Mouse (Mus musculus): Measurements from ENCODE around the gene Helb. TPM values are rescaled to one million over a fixed set of nuclear protein-coding genes. Genes with fewer than 3 reads are reported as not detected.
"Not testable (repeated sequence)": the region's sequence is repeated elsewhere in the genome, so short reads cannot be mapped to it uniquely, and the experiment has no call there.

The Helb gene
- 10 to 100 TPM; 10.6 to 12.9 TPM for total RNA-seq (2021)
- long read RNA-seq, experiment 1, full-length matches to known transcripts, result 1 of 2 reads
- long read RNA-seq, experiment 1, partial matches to known transcripts, result 0 of 2 reads
- long read RNA-seq, experiment 1, other reads (novel, unspliced or antisense), result 1 of 2 reads
- long read RNA-seq, experiment 2, full-length matches to known transcripts, result 2 of 5 reads
- long read RNA-seq, experiment 2, partial matches to known transcripts, result 0 of 5 reads
- long read RNA-seq, experiment 2, other reads (novel, unspliced or antisense), result 3 of 5 reads

GRCm38 (mm10) chr10:120112507-120113396 is at the start of gene Helb:
Helb (minus strand) TSS chr10:120112987.
- DNase-seq (ENCODE audit: low spot score in 2 of 2), result peak; percentile 93 to 96

GRCm38 (mm10) chr10:120160533-120160932 is 47.7 kb upstream of the Helb start:
- no peak for DNase-seq (ENCODE audit: low spot score in 2 of 2)

- no peak for DNase-seq (ENCODE audit: low spot score in 2 of 2)
Observed at GRCm38 (mm10) chr10:120153911-120154310, 41.1 kb upstream of the Helb start.

- no peak for DNase-seq (ENCODE audit: low spot score in 2 of 2)
Observed at GRCm38 (mm10) chr10:120151672-120152071, 38.9 kb upstream of the Helb start.

GRCm38 (mm10) chr10:120140916-120141516 is 28.2 kb upstream of the Helb start:
- DNase-seq (ENCODE audit: low spot score in 2 of 2), result no peak

GRCm38 (mm10) chr10:120140193-120140592 is 27.4 kb upstream of the Helb start:
- no peak for DNase-seq (ENCODE audit: low spot score in 2 of 2)

GRCm38 (mm10) chr10:120136020-120136562 is 23.3 kb upstream of the Helb start:
- no peak for DNase-seq (ENCODE audit: low spot score in 2 of 2)

- no peak for DNase-seq (ENCODE audit: low spot score in 2 of 2)
Observed at GRCm38 (mm10) chr10:120133697-120134096, 20.9 kb upstream of the Helb start.

- DNase-seq (ENCODE audit: low spot score in 2 of 2), result no peak
Observed at GRCm38 (mm10) chr10:120130621-120131020, 17.8 kb upstream of the Helb start.

- DNase-seq (ENCODE audit: low spot score in 2 of 2), result no peak
Observed at GRCm38 (mm10) chr10:120128601-120129277, 16.0 kb upstream of the Helb start.

GRCm38 (mm10) chr10:120125465-120125857 is 12.7 kb upstream of the Helb start:
- DNase-seq (ENCODE audit: low spot score in 2 of 2), result no peak

- peak; percentile 62 to 77 for DNase-seq (ENCODE audit: low spot score in 2 of 2)
Observed at GRCm38 (mm10) chr10:120124801-120125464, 12.1 kb upstream of the Helb start.

- DNase-seq (ENCODE audit: low spot score in 2 of 2), result no peak
Observed at GRCm38 (mm10) chr10:120123721-120124120, 10.9 kb upstream of the Helb start.

GRCm38 (mm10) chr10:120115249-120115648 is 2.5 kb upstream of the Helb start:
- DNase-seq (ENCODE audit: low spot score in 2 of 2), result no peak

- DNase-seq (ENCODE audit: low spot score in 2 of 2), result no peak
Observed at GRCm38 (mm10) chr10:120114493-120114892, 1.7 kb upstream of the Helb start.

GRCm38 (mm10) chr10:120113980-120114379 is 1.2 kb upstream of the Helb start:
- no peak for DNase-seq (ENCODE audit: low spot score in 2 of 2)

- DNase-seq (ENCODE audit: low spot score in 2 of 2), result not testable (repeated sequence)
Observed at GRCm38 (mm10) chr10:120113482-120113881, 695 bp upstream of the Helb start.

- DNase-seq (ENCODE audit: low spot score in 2 of 2), result no peak
Observed at GRCm38 (mm10) chr10:120111691-120112319, 982 bp downstream of the Helb start.

- no peak for DNase-seq (ENCODE audit: low spot score in 2 of 2)
Observed at GRCm38 (mm10) chr10:120100806-120101205, 12.0 kb downstream of the Helb start.

GRCm38 (mm10) chr10:120097564-120097963 is 15.2 kb downstream of the Helb start:
- DNase-seq (ENCODE audit: low spot score in 2 of 2), result no peak

All from adrenal gland, postnatal 4 days (tissue).